Mouse (Mus musculus) forebrain, postnatal 0 days (tissue): ENCODE data around the gene Fam129b. TPM values are rescaled to one million over a fixed set of nuclear protein-coding genes. Genes with fewer than 3 reads are reported as not detected.

ENCODE experiments used
- ATAC-seq: fragments of 200-750 bp; cut with Nextera tagmentation; 2 replicates; pipeline ENCODE4 v1.8.0; 2017; ENCODE audit warnings: mild to moderate bottlenecking, moderate library complexity
- DNase-seq: peaks from one replicate; pipeline ENCODE4 v3.0.0-alpha.2; 2015
- H3K27ac ChIP-seq: fragments of 300-500 bp; sonication (generic); 2 replicates; pipeline ENCODE4 v1.5.1; 2014; ENCODE audit warnings: low read depth, mild to moderate bottlenecking, antibody characterized with exemption, low read length, moderate library complexity, mixed read lengths
- H3K27me3 ChIP-seq: fragments of 300-500 bp; sonication (generic); 2 replicates; pipeline ENCODE4 v1.6.1; 2014; ENCODE audit warnings: mild to moderate bottlenecking, low read length, mixed read lengths; ENCODE audit not compliant: insufficient read depth
- H3K36me3 ChIP-seq: fragments of 300-500 bp; sonication (generic); 2 replicates; pipeline ENCODE4 v1.6.1; 2014; ENCODE audit warnings: mild to moderate bottlenecking, moderate library complexity; ENCODE audit not compliant: insufficient read depth
- H3K4me1 ChIP-seq: fragments of 300-500 bp; sonication (generic); 2 replicates; pipeline ENCODE4 v1.6.1; 2014; ENCODE audit warnings: antibody characterized with exemption; ENCODE audit not compliant: insufficient read depth
- H3K4me2 ChIP-seq: fragments of 300-500 bp; sonication (generic); 2 replicates; pipeline ENCODE4 v1.6.1; 2014; ENCODE audit warnings: low read depth, mild to moderate bottlenecking, moderate library complexity
- H3K4me3 ChIP-seq: fragments of 300-500 bp; sonication (generic); 2 replicates; pipeline ENCODE4 v1.5.1; 2014; ENCODE audit warnings: low read depth, low read length, mixed read lengths
- H3K9ac ChIP-seq: fragments of 300-500 bp; sonication (generic); 2 replicates; pipeline ENCODE4 v1.6.1; 2014; ENCODE audit warnings: mild to moderate bottlenecking
- H3K9me3 ChIP-seq: fragments of 300-500 bp; sonication (generic); 2 replicates; pipeline ENCODE4 v1.6.1; 2016; ENCODE audit warnings: low read length
- CTCF ChIP-seq: sonication (generic); IDR thresholded peaks from 2 replicates; pipeline ENCODE4 v1.5.1; 2016; ENCODE audit warnings: antibody characterized with exemption, control low read depth, low read depth
- WGBS: fragments of 180-500 bp; shearing (Covaris S2); extraction: QIAGEN DNeasy Blood & Tissue Kit; methylation state at CpG from one replicate; pipeline ENCODE4 v1.1.7; 2014; 5-methylcytosine and 5-hydroxymethylcytosine counted together
- polyA plus RNA-seq: library from polyadenylated mRNA; unstranded; fragments of >200 nt; fragmentation: Nextera tagmentation; extraction: Ambion mirVana; gene quantifications from 2 replicates; pipeline ENCODE4 v1.2.1, GENCODE M21; 2015
- total RNA-seq: library from RNA; depleted of rRNA; stranded (reverse); fragments of >200 nt; gene quantifications from 2 replicates; pipeline ENCODE4 v1.2.3, GENCODE M21; 2014

The Fam129b gene
- total and polyA plus RNA-seq, 2 experiments from 2014 or later: 27.7 to 38.1 TPM

DNA sequence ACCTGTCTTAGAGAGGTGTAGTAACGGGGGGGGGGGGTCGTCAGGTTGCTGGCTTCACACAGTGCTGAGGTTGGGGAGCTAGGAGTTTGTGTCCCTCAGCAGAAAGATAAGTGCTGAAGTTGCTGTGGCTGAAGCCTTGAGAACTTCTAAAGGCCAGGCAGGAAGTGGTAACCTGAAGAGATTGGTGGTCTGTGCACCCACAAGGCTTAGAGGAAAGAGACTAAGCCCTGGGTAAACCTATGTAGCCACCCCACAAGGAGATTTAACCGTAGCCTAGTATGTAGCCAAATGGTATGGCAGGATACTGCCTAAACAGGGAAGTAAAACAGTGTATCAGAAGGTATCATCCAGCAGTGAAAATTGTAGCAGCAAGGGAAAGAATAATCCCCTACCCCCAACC is 14.4 kb downstream of the Fam129b start:
- ATAC-seq: no peak
- H3K27me3 ChIP-seq: no peaks in the 10 kb centered on the region
- 0 out of 2 replicates have a peak, but pooled peaks cover 3% of the 10 kb centered on the region for H3K4me1 ChIP-seq
- 68% methylated on average over 3 of the region's 3 CpGs for WGBS
- no peaks in the 10 kb centered on the region for H3K9me3 ChIP-seq
- H3K9ac ChIP-seq: no peak overlapping the region
- H3K36me3 ChIP-seq: 0 out of 2 replicates have a peak, but pooled peaks cover 2% of the 10 kb centered on the region
- no peak for DNase-seq
- H3K4me2 ChIP-seq: no peak overlapping the region
- H3K4me3 ChIP-seq: no peak overlapping the region
- TF ChIP-seq CTCF: no peak
- H3K27ac ChIP-seq: no peak overlapping the region

DNA sequence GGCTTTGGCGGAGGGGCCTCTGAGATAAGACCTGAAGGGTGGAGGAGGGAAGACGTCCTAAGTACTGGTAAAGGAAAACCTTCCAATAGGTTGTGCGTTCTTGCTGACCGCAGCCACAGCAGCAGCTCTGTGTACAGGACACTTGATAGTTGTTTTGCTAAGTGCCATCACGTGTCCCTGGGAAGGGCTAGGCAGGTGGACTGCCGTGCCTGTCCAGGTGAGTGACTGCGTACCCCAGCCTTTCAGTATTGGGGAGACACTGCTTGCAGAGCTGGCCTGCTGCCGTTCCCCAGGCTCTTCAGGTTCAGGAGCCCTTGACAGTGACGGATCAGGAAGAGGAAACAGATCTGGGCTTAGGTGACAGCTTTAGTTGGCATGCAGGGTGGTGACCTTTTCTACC is 15.4 kb downstream of the Fam129b start:
- H3K36me3 ChIP-seq: 0 out of 2 replicates have a peak, but pooled peaks cover 2% of the 10 kb centered on the region
- H3K27ac ChIP-seq: no peak overlapping the region
- peaks cover 11% of the 10 kb centered on the region; the same call in 1 of the 2 replicates for H3K4me1 ChIP-seq
- H3K27me3 ChIP-seq: no peaks in the 10 kb centered on the region
- DNase-seq: no peak
- ATAC-seq: no peak
- WGBS: 75% methylated on average over 9 of the region's 9 CpGs
- no peak overlapping the region for H3K9ac ChIP-seq
- no peak overlapping the region for H3K4me3 ChIP-seq
- TF ChIP-seq CTCF: no peak
- no peak overlapping the region for H3K4me2 ChIP-seq
- no peaks in the 10 kb centered on the region for H3K9me3 ChIP-seq

DNA sequence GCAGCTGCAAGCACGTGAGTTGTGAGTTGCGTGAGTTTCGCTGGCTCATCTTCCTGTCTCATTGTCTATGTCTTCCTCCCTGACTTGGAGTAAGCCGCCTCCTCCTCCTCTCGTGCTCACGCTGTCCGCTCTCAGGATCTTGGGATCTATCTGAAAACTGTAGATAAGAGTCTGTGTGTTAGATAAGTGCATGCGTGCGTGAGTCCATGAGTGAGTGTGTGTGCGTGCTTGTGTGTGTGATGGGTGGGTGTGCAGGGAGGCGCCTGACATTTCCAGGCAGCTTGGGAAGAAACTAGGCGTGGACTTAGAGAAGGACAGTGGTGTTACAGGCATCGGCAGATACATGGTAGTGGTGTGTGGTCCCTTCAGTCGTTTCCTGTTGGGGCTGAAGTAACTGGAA is 16.6 kb downstream of the Fam129b start:
- Histone ChIP-seq H3K4me3 (no peak overlapping the region), H3K36me3 (0 out of 2 replicates have a peak, but pooled peaks cover 2% of the 10 kb centered on the region), H3K9ac (no peak overlapping the region), H3K4me2 (no peak overlapping the region), H3K27ac (no peak overlapping the region), H3K4me1 (peaks cover 12% of the 10 kb centered on the region; the same call in 1 of the 2 replicates), H3K9me3 (no peaks in the 10 kb centered on the region), H3K27me3 (no peaks in the 10 kb centered on the region)
- ATAC-seq: no peak
- no peak for TF ChIP-seq CTCF
- DNase-seq: no peak
- whole genome bisulfite sequencing: 92% methylated on average over 14 of the region's 14 CpGs

DNA sequence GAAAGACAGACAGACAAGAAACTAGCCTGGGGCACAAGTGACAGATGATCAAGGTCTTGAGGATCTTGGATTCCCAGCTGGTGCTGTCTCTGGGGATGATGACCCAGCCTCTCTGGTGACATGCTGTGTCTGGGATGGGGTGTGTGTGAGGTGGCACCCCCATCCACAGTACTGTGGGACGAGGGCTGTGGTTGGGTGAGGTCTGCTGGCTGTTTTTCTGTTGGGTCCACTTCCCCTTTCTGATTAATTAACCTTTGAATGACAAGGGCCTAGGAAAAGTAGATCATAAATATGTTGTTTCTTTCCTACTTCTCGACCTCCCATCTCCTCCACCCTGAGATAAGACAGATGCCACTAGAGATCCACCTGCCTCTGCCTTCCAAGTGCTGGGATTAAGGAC is 18.2 kb downstream of the Fam129b start:
- 77% methylated on average over 2 of the region's 2 CpGs for whole genome bisulfite sequencing
- ATAC-seq: no peak

DNA sequence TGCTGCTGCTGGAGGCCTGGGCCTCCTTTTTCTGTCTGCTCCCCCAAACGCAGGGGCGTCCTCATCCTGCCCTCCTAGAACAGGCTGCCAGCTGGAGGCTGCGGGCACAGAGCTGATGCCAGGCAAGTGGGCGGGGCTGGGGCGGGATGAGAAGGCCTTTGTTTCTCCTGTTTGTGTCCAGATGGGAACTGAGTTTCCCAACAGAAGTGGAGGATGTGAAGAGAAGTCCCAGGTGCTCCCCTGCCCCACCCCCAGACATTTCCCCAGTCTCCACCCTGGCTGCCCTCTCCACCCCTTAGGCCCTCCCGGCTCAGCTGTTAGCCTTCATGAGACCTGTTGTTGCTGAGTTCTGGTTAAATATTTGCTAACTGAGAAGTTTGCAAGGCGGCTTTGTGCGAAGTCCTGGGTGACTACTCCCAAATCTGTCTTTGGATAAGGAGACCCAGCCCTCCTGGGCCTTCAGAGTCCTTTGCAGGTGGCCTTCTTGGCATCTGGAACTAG is 19.7 kb downstream of the Fam129b start:
- Histone ChIP-seq H3K4me1 (peaks cover 9% of the 10 kb centered on the region; the same call in 1 of the 2 replicates), H3K9me3 (no peaks in the 10 kb centered on the region), H3K9ac (peak overlapping the region; percentile 10; the same call in 1 of the 2 replicates), H3K4me3 (no peak overlapping the region), H3K27me3 (no peaks in the 10 kb centered on the region), H3K4me2 (no peak overlapping the region), H3K36me3 (0 out of 2 replicates have a peak, but pooled peaks cover 2% of the 10 kb centered on the region), H3K27ac (peak overlapping the region; percentile 67)
- ATAC-seq (peak; percentile 61), DNase-seq (peak; percentile 38)
- TF ChIP-seq CTCF: no peak
- WGBS: 28% methylated on average over 8 of the region's 8 CpGs

More for the DNA sequence above, 18.2 kb downstream of the Fam129b start:
- peaks cover 9% of the 10 kb centered on the region; the same call in 1 of the 2 replicates for H3K4me1 ChIP-seq
- no peak overlapping the region for H3K4me3 ChIP-seq
- DNase-seq: no peak
- H3K9me3 ChIP-seq: no peaks in the 10 kb centered on the region
- TF ChIP-seq CTCF: no peak
- no peak overlapping the region for H3K9ac ChIP-seq
- H3K36me3 ChIP-seq: 0 out of 2 replicates have a peak, but pooled peaks cover 2% of the 10 kb centered on the region
- no peak overlapping the region for H3K27ac ChIP-seq
- no peak overlapping the region for H3K4me2 ChIP-seq
- H3K27me3 ChIP-seq: no peaks in the 10 kb centered on the region

GRCm38 (mm10) chr2:32896507-32897147 is 20.7 kb downstream of the Fam129b start:
- Histone ChIP-seq H3K36me3 (0 out of 2 replicates have a peak, but pooled peaks cover 2% of the 10 kb centered on the region), H3K4me3 (no peak overlapping the region), H3K9me3 (no peaks in the 10 kb centered on the region), H3K4me1 (peaks cover 9% of the 10 kb centered on the region; the same call in 1 of the 2 replicates), H3K9ac (no peak overlapping the region), H3K27me3 (no peaks in the 10 kb centered on the region), H3K27ac (peak overlapping the region; percentile 67), H3K4me2 (no peak overlapping the region)
- peak; percentile 75 for ATAC-seq
- DNase-seq: peak; percentile 48
- TF ChIP-seq CTCF: no peak
- 42% methylated on average over 10 of the region's 10 CpGs for WGBS

DNA sequence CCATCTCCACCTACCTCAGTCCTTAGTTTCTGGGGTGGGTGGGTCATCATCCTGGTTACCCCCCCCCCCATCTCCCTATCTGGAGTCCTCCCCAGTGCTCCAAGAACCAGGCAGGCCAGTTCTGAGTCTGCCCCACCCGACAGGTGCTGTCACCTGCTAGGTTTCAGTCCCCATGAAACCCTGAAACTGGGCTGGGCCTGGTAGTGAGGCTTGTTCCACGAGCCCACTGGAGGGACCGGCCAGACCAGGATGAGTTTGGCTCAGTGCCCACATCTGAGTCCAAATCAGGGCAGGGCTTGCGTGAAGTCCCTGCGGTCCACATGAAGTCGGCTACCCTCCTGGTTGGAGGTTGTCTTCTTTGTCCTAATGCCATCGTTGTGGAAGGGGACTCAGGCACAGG is 23.1 kb downstream of the Fam129b start:
- Histone ChIP-seq H3K9me3 (no peaks in the 10 kb centered on the region), H3K27me3 (no peaks in the 10 kb centered on the region), H3K4me1 (peaks cover 9% of the 10 kb centered on the region; the same call in 1 of the 2 replicates), H3K27ac (no peak overlapping the region), H3K36me3 (0 out of 2 replicates have a peak, but pooled peaks cover 7% of the 10 kb centered on the region), H3K9ac (no peak overlapping the region), H3K4me3 (no peak overlapping the region), H3K4me2 (no peak overlapping the region)
- ATAC-seq (no peak), DNase-seq (no peak)
- WGBS: 61% methylated on average over 7 of the region's 7 CpGs
- TF ChIP-seq CTCF: no peak
